Mouse (Mus musculus) embryonic facial prominence, embryonic 10.5 days (tissue): ENCODE measurements around the gene Nphs1. TPM values are rescaled to one million over a fixed set of nuclear protein-coding genes. Genes with fewer than 3 reads are reported as not detected.
A peak's percentile ranks its signal among the peaks of the same experiment; 100 is the strongest.
"Not testable (repeated sequence)": the region's sequence is repeated elsewhere in the genome, so short reads cannot be mapped to it uniquely, and the experiment has no call there.

Experiments used
- DNase-seq: peaks from one replicate; pipeline ENCODE4 v3.0.0-alpha.2; 2017; ENCODE audit warnings: low spot score
- H3K27ac ChIP-seq: fragments of 300-500 bp; sonication (generic); replicated peaks from 2 replicates; pipeline ENCODE4 v1.5.1; 2016; ENCODE audit warnings: mild to moderate bottlenecking
- H3K27me3 ChIP-seq: fragments of 300-500 bp; sonication (generic); replicated peaks from 2 replicates; pipeline ENCODE4 v1.6.1; 2016; ENCODE audit warnings: low read depth, mild to moderate bottlenecking; ENCODE audit not compliant: poor library complexity, severe bottlenecking
- H3K36me3 ChIP-seq: fragments of 300-500 bp; sonication (generic); replicated peaks from 2 replicates; pipeline ENCODE4 v1.6.1; 2016; ENCODE audit warnings: mild to moderate bottlenecking, moderate library complexity
- H3K4me1 ChIP-seq: fragments of 300-500 bp; sonication (generic); 2 replicates; pipeline ENCODE4 v1.6.1; 2016
- H3K4me3 ChIP-seq: fragments of 300-500 bp; sonication (generic); 2 replicates; pipeline ENCODE4 v1.5.1; 2016; ENCODE audit warnings: mild to moderate bottlenecking, moderate library complexity
- H3K9me3 ChIP-seq: fragments of 300-500 bp; sonication (generic); 2 replicates; pipeline ENCODE4 v1.6.1; 2016; ENCODE audit warnings: mild to moderate bottlenecking
- WGBS: fragments of 180-500 bp; shearing (Covaris S2); methylation state at CpG from one replicate; pipeline ENCODE4 v1.1.7; 2016; 5-methylcytosine and 5-hydroxymethylcytosine counted together
- polyA plus RNA-seq: library from polyadenylated mRNA; unstranded; fragments of >200 nt; fragmentation: Nextera tagmentation; extraction: Ambion mirVana; gene quantifications from 2 replicates; pipeline ENCODE4 v1.2.1, GENCODE M21; 2016

Nphs1 gene
- polyA plus RNA-seq, 1 experiment from 2014 or later: 0.15 TPM

DNA sequence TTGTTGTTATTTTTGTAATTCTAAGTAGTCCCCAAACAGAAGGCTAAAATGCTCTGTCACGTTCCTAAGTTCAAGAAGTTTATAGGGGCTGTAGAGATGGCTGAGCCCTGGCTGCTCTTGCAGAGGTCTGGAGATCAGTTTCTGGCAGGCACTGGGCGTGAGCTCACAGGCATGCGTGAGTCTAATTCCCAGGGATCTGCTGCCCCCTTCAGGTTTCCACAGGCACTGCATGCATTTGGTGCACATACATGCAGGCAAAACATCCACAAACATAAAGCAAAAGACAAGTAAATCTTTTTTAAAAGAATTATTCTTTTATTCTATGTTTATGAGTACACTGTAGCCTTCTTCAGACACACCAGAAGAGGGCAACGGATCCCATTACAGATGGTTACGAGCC, 14.3 kb downstream of the Nphs1 start:
- DNase-seq: peak; percentile 50
- peaks cover 3% of the 10 kb centered on the region for H3K4me1 ChIP-seq
- no peak overlapping the region for H3K27ac ChIP-seq
- 0 out of 2 replicates have a peak, but pooled peaks cover 2% of the 10 kb centered on the region for H3K9me3 ChIP-seq
- H3K4me3 ChIP-seq: no peak overlapping the region
- 47% methylated on average over 5 of the region's 5 CpGs for WGBS
- H3K36me3 ChIP-seq: no peaks in the 10 kb centered on the region
- H3K27me3 ChIP-seq: peaks cover 20% of the 10 kb centered on the region

DNA sequence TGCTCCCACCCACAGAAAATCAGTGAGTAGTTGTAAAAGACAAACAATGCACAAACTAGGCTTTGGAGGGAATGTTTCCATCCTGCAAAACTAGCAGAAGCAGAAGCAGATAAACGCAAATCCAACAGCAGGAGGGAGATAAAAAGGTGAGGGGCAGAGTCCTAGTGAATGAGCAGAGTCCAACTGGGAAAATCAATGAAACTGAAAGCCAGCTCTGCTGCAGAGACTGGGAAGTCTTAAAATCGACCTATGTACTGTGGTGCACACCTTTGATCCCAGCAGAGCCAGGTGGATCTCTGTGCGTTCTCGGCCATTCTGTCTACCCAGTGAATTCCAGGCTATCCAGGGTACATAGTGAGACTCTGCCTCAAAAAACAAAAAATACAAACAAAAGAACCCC, 16.9 kb downstream of the Nphs1 start:
- 0 out of 2 replicates have a peak, but pooled peaks cover 2% of the 10 kb centered on the region for H3K9me3 ChIP-seq
- peaks cover 15% of the 10 kb centered on the region; the same call in 1 of the 2 replicates for H3K27me3 ChIP-seq
- H3K4me1 ChIP-seq: peaks cover 13% of the 10 kb centered on the region
- H3K4me3 ChIP-seq: no peak overlapping the region
- 73% methylated on average over 4 of the region's 4 CpGs for WGBS
- no peak for DNase-seq
- no peak overlapping the region for H3K27ac ChIP-seq
- no peaks in the 10 kb centered on the region for H3K36me3 ChIP-seq

DNA sequence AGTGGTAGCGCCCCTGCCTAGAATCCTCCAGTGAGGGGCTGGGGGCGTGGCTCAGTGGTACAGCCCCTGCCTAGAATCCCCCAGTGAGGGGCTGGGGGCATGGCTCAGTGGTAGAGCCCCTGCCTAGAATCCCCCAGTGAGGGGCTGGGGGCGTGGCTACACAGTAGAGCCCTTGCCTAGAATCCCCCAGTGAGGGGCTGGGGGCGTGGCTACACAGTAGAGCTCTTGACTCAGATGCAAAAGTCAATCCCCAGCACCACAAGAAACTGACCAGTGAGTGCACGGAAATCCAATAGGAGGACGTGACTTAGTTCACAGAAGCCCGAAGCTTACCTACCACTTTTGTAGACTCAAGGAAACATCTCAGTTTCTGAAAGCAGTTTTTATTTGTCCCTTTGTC, 18.0 kb downstream of the Nphs1 start:
- Histone ChIP-seq H3K27me3 (peaks cover 11% of the 10 kb centered on the region), H3K4me1 (peaks cover 13% of the 10 kb centered on the region)
- H3K4me3 ChIP-seq, H3K9me3 ChIP-seq, H3K27ac ChIP-seq, DNase-seq, H3K36me3 ChIP-seq: not testable (repeated sequence)
- WGBS: 85% methylated on average over 7 of the region's 7 CpGs

- peak overlapping the region; percentile 52 for H3K4me3 ChIP-seq
- H3K36me3 ChIP-seq: no peaks in the 10 kb centered on the region
- H3K27me3 ChIP-seq: peaks cover 20% of the 10 kb centered on the region
- H3K4me1 ChIP-seq: peaks cover 13% of the 10 kb centered on the region
- H3K9me3 ChIP-seq: 0 out of 2 replicates have a peak, but pooled peaks cover 2% of the 10 kb centered on the region
- no peak overlapping the region for H3K27ac ChIP-seq
- 10% methylated on average over 31 of the region's 32 CpGs for WGBS
- DNase-seq: peak; percentile 37
Measured at GRCm38 (mm10) chr7:30477415-30478381, 19.6 kb downstream of the Nphs1 start.

GRCm38 (mm10) chr7:30484250-30484649, 26.1 kb downstream of the Nphs1 start:
- H3K9me3 ChIP-seq: no peaks in the 10 kb centered on the region
- no peak overlapping the region for H3K27ac ChIP-seq
- DNase-seq: peak; percentile 74
- WGBS: 16% methylated on average over 8 of the region's 8 CpGs
- no peaks in the 10 kb centered on the region for H3K4me1 ChIP-seq
- no peak overlapping the region for H3K4me3 ChIP-seq
- H3K36me3 ChIP-seq: no peaks in the 10 kb centered on the region
- peaks cover 11% of the 10 kb centered on the region; the same call in 1 of the 2 replicates for H3K27me3 ChIP-seq

- Histone ChIP-seq H3K36me3 (no peaks in the 10 kb centered on the region), H3K9me3 (no peaks in the 10 kb centered on the region)
Measured at GRCm38 (mm10) chr7:30490251-30490956, 32.3 kb downstream of the Nphs1 start.

DNA sequence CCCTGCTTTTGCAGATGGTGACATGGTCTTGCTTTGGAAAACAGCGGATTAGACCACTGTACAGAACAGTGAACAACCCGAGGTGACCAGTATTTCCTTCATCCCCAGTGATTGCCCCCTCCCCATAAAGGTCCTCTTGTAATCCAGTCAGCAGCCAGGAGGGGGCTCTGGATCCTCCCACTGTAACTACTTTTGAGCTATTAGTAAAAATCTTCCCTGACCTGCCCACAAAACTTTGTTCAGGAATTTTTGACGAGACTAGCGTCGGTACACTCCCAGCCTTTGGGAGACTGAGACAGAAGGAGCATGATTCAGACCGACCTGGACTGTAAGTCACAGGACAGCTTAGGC, 32.8 kb downstream of the Nphs1 start:
- Histone ChIP-seq H3K36me3 (no peaks in the 10 kb centered on the region), H3K4me3 (no peak overlapping the region), H3K27ac (no peak overlapping the region), H3K9me3 (no peaks in the 10 kb centered on the region), H3K27me3 (0 out of 2 replicates have a peak, but pooled peaks cover 4% of the 10 kb centered on the region), H3K4me1 (no peaks in the 10 kb centered on the region)
- DNase-seq: no peak
- 23% methylated on average over 6 of the region's 6 CpGs for WGBS

More at GRCm38 (mm10) chr7:30490251-30490956, 32.3 kb downstream of the Nphs1 start:
- DNase-seq: peak; percentile 52
- Histone ChIP-seq H3K27ac (no peak overlapping the region), H3K4me3 (no peak overlapping the region), H3K27me3 (0 out of 2 replicates have a peak, but pooled peaks cover 4% of the 10 kb centered on the region), H3K4me1 (no peaks in the 10 kb centered on the region)
- 33% methylated on average over 16 of the region's 16 CpGs for WGBS

GRCm38 (mm10) chr7:30492765-30493164, 34.6 kb downstream of the Nphs1 start:
- Histone ChIP-seq H3K36me3 (no peaks in the 10 kb centered on the region), H3K27ac (no peak overlapping the region), H3K4me3 (no peak overlapping the region), H3K9me3 (no peaks in the 10 kb centered on the region), H3K27me3 (0 out of 2 replicates have a peak, but pooled peaks cover 4% of the 10 kb centered on the region), H3K4me1 (no peaks in the 10 kb centered on the region)
- 21% methylated on average over 4 of the region's 4 CpGs for WGBS
- DNase-seq: peak; percentile 75

DNA sequence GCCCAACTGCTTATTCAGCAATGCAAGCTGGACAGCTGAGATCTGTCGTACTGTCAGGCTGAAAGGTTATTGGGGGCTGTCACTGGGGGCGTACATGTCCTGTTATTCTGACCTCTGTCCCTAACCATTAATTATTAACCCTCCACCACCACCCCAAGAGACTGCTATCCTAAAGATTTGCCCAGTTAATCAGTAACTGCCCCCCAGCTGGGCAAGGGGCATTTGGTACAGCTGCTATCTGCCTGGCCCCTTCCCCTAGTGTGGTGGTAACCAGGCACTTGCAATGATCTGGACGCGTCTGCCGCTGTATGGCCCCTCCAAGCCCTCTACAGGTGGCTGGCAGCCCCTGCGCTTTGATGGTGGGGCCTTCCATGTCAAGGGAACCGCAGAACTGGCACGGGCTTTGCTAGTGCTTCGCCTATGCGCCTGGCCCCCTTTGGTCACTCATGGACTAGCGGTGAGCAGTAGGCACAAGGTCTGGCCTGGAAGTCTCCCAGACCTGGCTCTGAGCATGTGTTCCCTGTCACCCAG, 35.4 kb downstream of the Nphs1 start, which contains the start of gene Prodh2:
Gene Prodh2, plus strand, starts transcription at position 222 of the 531 bp plus-strand sequence.
- Histone ChIP-seq H3K36me3 (no peaks in the 10 kb centered on the region), H3K4me3 (no peak within 1 kb of the TSS), H3K4me1 (no peaks in the 10 kb centered on the region), H3K9me3 (no peaks in the 10 kb centered on the region), H3K27me3 (0 out of 2 replicates have a peak, but pooled peaks cover 4% of the 10 kb centered on the region), H3K27ac (no peak within 1 kb of the TSS)
- DNase-seq: peak; percentile 14
- 59% methylated on average over 11 of the region's 11 CpGs for whole genome bisulfite sequencing

- not testable (repeated sequence) for H3K4me1 ChIP-seq, DNase-seq, H3K9me3 ChIP-seq, H3K27me3 ChIP-seq, H3K27ac ChIP-seq, H3K36me3 ChIP-seq, H3K4me3 ChIP-seq
- WGBS: 66% methylated on average over 5 of the region's 5 CpGs
Measured at GRCm38 (mm10) chr7:30495506-30496042, 37.5 kb downstream of the Nphs1 start.

DNA sequence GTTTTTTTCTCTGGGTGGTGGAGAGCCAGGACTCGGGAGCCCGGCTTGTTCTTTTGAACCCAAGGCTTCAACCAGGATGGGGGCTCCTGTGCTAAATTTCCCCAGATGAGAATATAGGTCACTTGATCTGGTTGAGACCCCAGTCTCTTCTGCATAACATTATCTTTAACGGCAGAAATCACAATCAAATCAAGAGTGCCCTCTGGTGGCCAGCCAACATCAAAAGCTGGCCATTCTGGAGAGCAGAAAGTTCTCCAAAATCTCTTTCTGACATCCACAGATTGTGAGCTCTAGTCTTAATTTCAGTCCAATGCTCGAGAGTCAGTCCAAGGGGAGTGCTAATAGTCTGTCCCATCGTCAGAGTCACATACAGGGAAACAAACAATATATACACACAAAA, 43.0 kb downstream of the Nphs1 start:
- H3K27ac ChIP-seq, H3K27me3 ChIP-seq, H3K36me3 ChIP-seq, H3K4me3 ChIP-seq, H3K4me1 ChIP-seq, H3K9me3 ChIP-seq, DNase-seq: not testable (repeated sequence)
- 79% methylated on average over 5 of the region's 5 CpGs for WGBS

- Histone ChIP-seq H3K4me1 (no peaks in the 10 kb centered on the region), H3K27ac (no peak overlapping the region), H3K9me3 (no peaks in the 10 kb centered on the region), H3K4me3 (no peak overlapping the region), H3K27me3 (no peaks in the 10 kb centered on the region), H3K36me3 (no peaks in the 10 kb centered on the region)
- no peak for DNase-seq
- 69% methylated on average over 4 of the region's 4 CpGs for WGBS
Measured at GRCm38 (mm10) chr7:30508061-30508460, 49.9 kb downstream of the Nphs1 start.
